ENCODE assay signal across 18 mouse cellular contexts in the genomic region with DNA sequence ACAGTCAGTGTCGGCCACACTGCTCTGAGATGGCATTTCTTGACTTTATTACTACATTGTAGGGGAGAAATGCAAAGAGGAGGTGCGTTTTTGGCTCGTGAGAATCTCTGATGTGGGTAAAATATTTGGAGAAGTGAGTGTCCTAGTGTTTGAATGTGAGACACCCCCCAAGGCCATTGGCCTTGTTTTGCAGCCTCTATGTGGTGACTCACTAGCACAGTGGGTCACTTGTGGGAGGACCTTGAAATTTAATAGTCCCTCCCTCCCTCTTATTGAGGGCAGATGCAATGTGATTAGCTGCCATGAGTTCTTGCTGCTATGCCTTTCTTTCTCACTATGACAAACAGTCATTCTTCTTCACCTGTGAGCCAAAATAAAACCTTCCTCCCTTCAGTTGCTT.
"Had no signal": no experiment of that assay in that cellular context is flagged by ENCODE, and none has a peak within 500 bp of the region (broad histone marks: within the 10 kb centered on the region; RNA-seq: fewer than 3 reads in every experiment).

No protein-coding gene starts in this region.

- DNase-seq: gastrocnemius, adult 2 months; gastrocnemius, postnatal 10 days; gastrocnemius, postnatal 25 days; heart, adult 2 months; heart, postnatal 14 days; heart, postnatal 36 days; kidney, adult 18-20 months; kidney, adult 9 months; kidney, postnatal 14 days; kidney, postnatal 36 days; layer of hippocampus, adult 9-11 months; layer of hippocampus, postnatal 36 days; left cerebral cortex, postnatal 4 days had no signal

- ATAC-seq: hindbrain, embryonic 16.5 days; inflammation-experienced regulatory T-cells, adult 6 months; intestine, embryonic 15.5 days; intestine, postnatal 0 days; liver, embryonic 12.5 days had no signal
